Mouse (Mus musculus) liver (tissue): ENCODE data around the gene Elane.

Experiments used
- DNase-seq: peaks from one replicate; pipeline ENCODE4 v3.0.0-alpha.2; 2020; ENCODE audit warnings: mixed read lengths

The Elane gene

DNA sequence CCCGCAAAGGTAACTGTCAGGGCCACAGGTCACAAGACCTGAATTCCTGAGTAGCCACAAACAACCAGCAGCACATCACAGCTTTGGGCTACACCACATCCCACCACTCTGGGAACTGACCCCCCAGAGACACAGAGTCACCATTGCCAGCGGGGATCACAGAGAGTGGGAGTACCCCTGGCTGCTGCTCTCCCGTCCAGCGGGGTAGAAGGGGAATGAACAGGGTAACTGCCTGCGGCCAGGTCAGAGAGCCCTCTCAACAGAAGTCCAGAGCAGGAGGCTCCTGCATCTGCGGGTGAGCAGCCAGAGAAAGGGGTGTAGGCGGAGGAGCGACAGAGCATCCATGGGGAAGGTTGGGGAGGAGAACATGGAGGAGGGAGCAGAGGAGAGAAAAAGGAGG lies 30.0 kb downstream of the Elane start:
- peak; percentile 21 for DNase-seq

DNA sequence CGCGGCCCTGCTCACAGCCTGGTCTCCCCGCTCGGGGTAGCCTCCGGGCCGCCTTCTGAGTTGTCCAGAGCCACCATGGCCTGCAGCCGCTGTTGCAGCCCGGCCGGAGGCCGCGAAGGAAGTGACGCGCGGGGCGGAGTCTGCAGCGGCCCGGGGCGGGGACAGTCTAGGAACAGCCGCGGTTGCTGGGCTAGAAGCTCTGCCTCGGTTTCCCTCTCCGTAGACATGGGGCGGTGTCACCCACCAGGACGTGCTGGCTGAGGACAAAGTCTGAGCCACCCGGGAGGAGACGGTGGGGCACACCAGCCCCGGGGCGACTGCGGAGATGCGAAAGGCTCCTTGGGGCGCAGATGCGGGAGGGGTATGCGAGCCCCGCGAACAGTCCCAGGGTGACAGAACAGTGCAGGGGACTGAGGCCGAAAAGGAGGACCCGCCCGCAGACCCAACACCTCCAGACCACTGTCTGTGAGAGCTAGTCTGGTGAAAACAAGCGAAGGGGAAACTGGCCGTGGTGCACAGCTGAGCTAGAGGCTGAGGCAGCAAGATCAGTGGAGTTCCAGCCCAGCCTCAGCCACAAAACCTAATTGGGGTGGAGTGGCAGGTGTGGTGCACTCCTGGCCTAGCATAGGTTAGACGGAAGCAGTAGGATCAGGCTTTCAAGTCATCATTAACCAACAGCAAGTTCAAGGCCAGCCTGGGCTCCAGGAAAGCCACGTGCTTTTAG lies 30.9 kb downstream of the Elane start, which contains the start of gene Kiss1r:
Gene Kiss1r, plus strand, starts transcription at position 164 of the 724 bp plus-strand sequence.
- DNase-seq: peak; percentile 91

DNA sequence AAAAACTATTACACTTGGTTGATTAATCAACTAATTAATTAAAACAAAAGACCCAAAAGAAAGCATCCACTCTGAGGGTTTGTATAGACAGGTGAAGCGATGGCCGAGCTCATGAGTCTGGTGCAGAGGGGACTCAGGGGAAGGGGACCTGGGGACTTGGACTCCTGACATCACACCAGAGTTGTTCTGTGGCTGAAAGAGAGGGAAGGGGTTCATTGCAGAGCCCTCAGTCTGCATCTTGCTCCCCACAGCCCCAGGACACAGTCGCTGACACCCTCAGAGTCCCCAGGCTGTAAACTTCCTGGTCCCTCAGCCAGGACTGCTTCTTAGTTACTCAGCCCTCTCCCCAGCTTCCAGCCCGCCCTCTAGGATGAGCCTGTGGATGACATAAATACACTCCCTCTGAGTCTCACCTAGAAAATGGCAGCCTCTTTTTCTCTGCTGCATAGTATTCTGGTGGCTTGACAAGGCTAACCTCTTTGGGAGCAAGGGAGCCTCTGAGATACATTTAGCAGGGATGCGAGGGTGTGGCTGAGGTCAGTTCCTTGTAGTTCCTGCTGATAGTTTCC lies 31.6 kb downstream of the Elane start:
- no peak for DNase-seq

DNA sequence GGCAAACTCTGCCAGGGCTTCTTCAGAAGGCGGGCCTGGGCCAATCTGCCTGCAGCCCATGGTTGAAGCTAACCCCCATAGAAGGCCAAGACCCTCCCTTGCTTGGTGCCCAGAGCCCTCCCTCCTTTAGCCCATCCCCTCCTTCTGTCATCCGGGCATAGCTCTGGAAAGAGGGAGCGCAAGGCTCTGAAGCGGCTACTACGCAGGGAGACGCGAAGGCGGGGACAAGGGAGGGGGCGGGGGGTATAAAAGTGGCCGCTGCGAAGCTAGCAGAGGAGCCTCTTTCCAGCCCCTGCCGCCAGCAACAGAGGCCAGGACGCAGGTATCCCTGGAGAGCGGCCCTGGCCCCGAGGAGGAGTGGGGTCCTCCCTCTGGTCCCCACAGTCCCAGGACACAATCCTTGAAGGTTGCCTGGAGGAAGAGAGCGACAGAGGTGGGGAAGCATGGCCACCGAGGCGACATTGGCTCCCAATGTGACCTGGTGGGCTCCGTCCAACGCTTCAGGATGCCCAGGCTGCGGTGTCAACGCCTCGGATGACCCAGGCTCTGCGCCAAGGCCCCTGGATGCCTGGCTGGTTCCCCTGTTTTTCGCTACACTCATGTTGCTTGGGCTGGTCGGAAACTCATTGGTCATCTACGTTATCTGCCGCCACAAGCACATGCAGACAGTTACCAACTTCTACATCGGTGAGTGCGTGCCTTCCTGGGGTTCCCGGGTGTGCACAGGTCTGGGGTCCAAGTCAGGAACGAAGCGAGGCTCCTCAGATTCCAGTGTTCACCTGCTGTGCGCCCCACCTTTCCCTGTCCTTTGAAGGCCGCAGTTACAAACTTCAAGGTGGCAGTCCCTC lies 32.4 kb downstream of the Elane start:
- no peak for DNase-seq

DNA sequence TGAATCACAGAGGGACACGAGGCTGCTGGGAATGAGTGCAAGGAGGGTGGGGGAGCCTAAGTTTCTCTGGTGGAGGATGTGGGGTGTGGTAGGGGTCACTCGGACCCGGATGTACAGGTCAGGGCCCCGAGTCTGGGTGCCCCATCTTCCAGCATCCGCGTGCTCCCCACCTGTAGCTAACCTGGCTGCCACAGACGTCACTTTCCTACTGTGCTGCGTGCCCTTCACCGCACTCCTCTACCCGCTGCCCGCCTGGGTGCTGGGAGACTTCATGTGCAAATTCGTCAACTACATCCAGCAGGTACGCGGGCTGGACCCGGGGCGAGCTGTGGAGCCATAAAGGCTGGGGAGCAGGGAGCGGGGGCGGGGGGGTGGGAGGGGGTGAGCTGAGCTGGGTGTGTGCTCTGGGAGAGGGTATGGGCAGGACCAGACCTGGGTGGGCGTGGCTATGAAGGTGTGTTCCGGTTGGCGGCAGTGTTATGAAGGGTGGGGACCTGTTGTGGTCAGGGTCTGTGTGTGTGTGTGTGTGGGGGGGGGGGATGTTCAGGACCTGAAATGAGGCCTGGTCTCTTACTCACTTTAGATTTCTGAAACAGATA lies 33.3 kb downstream of the Elane start:
- no peak for DNase-seq

DNA sequence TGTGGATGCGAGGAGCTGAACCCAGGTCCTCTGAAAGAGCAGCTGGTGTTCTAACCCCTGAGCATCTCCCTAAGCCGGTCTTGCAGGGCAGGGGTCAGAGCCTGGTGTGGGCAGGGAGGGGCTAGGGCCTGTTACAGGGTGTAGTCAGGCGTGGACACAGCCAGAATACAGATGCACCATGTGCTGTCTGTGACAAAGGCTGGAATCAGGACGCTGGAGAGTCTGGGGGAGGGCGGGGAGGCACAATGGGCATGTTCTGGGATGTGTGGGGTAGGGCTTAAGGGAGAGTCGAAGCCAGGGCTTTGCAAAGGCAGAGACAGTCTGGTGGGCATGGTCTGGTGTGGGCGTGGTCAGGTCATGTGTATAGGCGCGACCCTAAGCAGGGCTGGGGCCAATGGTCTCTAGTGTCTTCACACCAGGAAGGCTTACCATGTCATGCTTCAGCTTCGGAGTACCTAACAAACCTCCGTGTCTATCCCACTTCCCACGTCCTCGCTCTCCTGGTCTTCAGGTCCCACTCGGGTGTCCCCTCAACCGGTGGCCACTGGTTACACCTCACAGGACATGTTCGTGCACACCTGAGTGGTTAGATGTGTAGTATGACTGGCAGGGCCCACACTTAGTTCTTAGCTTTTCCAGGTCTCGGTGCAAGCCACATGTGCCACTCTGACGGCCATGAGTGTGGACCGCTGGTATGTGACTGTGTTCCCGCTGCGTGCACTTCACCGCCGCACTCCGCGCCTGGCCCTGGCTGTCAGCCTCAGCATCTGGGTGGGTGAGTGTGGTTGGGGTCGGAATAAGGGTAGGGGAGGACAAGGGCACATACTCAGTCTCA lies 34.2 kb downstream of the Elane start:
- no peak for DNase-seq

DNA sequence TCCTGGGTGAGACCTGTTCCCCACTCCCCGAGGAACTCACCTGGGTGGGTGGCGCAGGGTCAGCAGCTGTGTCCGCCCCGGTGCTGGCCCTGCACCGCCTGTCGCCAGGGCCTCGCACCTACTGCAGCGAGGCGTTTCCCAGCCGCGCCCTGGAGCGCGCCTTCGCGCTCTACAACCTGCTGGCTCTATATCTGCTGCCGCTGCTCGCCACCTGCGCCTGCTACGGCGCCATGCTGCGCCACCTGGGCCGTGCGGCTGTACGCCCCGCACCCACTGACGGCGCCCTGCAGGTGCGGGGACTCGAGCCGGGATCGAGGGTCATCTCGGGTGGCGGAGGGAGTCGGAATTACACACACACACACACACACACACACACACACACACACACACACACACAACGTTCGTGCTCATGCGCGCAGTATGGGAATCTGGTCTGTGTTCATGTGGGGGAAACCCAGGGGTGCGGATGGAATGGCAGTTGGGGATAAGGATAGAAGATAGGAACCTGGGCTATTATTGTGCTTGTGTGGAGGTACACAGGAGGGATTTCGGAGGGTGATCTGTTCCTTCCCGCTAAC lies 35.0 kb downstream of the Elane start, which contains the start of gene R3hdm4:
Gene R3hdm4, minus strand, starts transcription at position 251 of the 578 bp plus-strand sequence.
- no peak for DNase-seq

DNA sequence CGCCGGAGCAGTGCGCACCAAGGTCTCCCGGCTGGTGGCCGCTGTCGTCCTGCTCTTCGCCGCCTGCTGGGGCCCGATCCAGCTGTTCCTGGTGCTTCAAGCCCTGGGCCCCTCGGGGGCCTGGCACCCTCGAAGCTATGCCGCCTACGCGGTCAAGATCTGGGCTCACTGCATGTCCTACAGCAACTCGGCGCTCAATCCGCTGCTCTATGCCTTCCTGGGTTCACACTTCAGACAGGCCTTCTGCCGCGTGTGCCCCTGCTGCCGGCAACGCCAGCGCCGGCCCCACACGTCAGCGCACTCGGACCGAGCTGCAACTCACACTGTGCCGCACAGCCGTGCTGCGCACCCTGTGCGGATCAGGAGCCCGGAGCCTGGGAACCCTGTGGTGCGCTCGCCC lies 35.5 kb downstream of the Elane start:
- DNase-seq: no peak

DNA sequence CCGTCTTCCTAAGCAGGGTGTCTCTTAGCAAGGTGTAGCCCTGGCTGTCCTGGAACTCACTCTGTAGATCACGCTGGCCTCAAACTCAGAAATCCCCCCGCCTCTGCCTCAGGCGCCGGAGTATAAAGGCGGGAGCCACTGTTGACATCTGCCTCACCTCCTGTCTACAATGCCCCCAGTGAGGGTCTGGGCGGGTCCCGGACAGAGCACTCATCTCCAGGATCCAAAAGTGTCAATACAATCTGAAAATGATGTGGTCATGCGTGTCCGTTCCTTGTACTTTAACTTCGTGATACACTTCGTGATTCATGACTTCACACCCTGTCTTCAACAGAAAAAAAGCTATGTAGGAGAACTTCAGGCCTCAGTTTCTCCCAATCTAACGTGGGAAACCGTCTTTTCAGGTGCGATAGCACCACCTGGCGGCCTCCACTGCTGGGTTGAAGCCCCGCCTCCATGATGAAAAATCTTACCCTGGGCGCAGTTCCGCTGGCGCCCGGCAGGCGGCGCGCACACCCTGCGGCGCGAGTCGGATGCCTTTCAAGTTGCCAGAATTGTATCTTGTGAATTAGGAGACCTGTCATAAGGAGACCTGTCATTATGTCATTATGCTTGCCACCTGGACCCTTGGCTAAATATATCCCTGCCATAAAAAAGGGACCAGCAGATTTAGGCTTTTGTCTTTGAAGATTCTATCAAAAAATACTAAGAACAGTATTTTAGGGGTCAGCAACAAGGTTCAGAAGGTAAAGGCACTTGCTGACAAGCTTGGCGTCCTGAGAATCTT lies 39.1 kb downstream of the Elane start:
- DNase-seq: peak; percentile 92

DNA sequence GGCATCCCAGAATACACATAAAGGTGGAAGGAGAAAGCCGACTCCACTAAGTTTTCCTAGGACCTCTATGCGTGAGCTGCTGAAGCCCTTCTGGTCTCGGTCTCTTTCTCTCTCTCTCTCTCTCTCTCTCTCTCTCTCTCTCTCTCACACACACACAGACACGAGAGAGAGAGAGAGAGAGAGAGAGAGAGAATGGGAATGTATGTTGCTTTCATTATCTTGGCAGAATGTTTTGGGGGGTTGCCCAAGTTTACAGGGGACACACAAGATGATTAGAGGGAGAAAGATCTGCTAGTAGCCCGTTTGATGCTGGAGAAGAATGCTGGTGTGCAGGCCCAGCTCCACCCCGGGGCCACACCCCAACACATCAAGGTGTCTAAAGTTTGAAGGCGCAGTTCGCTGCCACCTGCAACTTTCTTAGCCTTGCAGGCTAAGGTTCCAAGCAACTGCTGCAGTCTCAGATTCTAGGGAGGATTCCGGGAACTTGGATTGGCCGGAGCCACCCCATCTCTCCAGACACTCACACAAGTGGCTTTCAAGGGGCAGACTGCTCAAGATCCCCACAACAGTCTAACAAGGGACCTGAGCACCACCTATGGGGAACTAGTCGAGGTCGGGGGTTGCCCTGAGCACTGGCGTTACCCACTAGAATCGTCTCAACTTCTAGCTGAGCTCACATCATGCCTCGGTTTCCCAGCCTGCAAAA lies 39.9 kb downstream of the Elane start:
- DNase-seq: no peak

DNA sequence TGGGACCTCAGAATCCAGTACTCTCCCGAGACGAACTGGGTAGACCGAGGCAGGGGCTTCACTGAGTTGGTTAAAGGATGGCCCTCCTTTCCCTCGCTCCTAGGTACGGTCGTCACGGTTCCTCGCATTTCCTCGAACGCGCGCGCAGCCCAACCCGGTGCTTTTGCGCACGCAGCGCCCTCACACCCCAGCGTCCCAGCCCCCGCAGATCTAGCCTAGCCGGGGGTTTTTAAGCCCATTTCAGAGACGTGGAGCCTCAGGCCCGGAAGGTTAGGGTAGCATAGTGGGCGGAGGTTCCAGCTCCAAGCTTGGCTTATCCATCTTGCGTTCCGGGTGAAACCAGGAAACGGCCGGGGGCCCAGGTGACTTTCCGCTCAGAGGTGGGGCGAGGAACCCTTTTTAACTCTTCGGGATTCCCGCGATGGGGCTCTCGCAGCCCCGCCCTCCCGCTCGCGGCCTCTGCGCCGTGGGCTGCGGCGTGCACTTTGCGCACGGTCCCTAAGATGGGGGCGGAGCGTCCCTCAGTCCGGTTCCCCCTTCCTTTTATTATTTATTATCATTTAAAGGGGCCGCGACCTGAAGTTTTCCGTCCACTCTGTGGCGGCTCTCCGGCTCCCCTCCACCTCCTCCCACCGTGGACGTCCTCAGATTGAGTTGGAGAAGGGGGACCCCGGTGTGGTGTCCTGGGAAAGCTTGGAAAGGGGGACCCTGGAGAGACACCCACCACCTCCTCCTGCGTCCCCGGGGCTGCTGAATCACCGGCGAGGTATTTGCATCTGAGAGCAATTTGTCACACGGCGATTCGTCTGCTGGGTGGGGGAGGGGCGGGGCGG lies 40.7 kb downstream of the Elane start, which contains the start of gene Arid3a:
Gene Arid3a, plus strand, starts transcription at position 553 of the 833 bp plus-strand sequence.
- peak; percentile 89 for DNase-seq

DNA sequence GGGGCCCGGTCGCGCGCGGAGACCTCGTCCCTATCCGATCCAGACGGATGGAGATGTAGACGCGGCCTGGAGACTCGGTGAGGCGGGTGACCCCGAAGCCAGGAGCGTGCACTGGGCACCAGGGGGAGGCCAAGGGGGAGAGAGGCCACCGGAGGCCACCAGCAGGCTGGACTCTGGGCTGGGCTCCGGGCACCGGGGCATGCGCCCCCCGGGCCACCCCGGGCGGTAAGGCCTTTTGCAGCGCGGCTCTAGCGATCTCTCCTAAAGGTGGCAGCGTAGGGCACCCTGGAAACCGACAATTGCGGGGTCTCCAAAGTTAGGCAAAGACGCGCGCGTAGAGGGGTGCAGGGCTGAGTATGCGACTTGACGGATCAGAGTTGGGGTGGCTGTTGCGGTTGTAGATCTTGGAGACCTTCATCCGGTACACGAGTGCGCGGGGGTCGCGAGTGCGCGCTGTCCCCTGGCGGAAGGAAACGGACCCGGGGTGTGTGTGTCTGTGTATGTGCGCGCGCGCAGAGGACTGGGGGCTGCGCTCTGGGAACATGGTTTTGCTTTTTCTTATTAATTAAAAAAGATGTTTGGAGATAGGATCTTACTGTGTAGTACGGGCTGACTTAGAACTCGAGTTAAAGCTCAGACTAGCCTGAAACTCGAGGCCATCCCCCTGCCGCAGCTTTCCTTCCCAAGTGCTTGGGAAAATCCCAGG lies 41.4 kb downstream of the Elane start:
- DNase-seq: peak; percentile 54

DNA sequence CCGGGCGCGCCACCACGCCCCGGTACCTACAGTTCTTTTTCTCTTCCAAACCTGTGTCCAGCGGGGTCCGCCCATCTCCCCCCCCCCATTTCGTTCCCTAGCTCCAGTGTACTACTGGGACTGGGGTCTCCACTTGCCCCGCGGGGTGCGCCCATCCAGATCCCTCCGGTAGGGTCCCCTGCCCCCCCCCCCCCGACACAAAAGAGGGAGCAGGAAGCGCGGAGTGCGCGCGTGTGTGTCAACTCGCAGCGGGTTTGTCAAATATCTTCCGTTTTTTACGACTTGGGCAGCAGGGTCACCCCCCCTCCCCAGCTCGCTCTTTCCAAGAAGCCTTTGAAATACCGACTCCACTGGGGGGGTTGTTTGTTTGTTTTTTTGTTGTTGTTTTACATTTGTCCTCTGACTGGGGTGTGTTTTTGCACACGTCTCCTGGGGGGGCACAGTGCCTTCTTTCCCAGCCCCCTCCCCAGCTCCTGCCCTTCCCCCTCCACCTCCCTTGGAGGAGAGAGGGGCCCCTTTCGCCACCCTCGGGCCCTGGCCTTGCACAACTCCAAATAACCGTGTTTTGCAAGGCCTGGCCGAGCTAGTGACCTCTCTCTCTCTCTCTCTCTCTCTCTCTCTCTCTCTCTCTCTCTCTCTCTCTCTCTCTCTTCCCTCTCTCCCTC lies 42.1 kb downstream of the Elane start:
- DNase-seq: peak; percentile 60

DNA sequence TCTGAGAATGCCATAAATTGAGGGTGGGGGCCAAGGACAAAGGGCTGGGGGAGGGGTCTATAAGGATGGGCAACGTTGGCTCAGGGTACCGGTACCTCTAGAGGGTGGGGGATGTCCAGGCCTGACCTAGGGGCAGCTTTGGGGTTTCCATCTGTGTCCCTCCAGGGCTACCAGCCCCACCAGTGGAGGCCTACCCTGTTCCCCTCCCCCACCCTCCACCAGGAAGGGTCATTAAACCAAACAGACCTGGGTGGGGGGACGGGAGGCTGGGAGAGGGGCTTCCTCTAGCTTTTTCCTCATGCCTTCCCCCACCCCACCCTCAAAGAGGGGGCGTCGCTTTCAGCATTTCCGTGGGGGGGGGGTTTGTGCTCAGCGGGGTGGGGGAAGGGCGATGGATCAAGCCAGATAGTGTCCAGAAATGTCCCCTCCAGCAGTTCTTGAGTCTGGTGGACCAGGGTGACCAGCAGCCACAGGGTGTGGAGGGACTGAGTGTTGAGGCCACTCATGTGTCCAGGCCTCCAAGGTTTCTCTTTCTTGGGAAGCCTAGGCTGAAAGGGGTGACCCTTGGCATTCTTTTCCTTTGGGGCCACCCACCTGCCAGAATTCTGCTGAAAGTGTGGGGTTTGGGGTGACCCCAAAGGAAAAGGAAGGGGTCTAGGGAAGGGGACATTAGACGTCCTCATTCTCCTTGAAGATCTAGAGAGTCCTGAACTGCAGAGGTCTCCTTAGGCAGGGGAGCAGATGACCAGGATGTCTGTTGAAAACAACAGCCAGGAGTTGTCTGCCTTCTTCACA lies 43.1 kb downstream of the Elane start:
- DNase-seq: no peak

DNA sequence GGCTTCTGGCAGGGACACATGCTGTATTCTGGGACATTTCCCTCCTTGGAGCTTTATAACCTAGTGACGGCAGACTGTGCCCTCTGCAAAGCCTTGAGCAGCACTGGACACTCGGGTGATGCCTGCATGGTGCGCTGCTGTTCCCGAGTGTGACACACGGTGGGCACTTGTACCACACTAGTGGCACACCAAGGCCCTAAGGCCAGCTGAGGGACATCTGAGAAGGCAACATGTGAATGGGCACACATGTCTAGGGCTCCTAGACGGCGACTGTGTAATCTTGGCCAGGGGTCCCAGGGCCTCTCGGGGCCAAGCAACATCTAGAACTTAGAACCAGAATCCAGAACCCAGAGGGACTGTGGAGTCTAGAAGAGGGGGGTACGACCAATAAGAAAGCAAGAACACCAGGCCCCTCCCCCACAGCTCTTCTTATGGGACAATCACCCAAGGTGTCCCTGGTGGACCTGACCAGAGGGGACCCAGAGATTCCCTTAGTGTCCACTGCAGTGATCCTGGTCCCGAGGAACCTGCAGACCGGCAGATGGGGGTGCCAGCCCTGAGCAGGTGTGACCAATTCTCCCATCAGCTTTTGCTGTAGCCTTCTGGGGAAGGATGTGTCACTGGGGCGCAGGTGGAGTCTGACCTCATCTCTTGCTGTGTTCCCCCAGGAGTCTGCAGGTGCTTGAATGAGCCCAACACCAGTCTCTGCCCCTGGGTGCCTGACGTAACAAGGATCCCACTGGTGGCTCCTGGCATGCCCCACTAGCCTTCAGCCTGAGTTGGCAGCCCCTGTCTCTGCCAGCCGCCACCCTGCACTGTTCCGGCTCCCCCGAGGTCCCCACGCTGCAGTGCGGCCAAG lies 44.1 kb downstream of the Elane start:
- DNase-seq: no peak

DNA sequence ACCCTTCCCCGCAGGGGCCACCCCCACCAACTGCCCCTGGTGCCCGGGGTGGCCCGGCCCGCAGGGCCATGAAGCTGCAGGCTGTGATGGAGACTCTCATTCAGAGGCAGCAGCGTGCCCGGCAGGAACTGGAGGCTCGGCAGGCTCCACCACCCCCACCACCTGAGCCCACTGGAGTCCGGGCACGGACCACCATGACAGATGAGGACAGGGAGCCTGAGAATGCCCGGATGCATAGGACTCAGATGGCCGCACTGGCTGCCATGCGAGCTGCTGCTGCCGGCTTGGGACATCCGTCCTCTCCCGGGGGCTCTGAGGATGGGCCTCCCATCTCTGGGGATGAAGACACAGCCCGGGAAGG lies 44.8 kb downstream of the Elane start:
- no peak for DNase-seq
